Mouse (Mus musculus) heart, embryonic 15.5 days (tissue): ENCODE measurements at regions not wholly inside any gene's neighbourhood (a gene's known extent, or its start where the extent isn't known, plus 50 kb on each side); places are given as distances from the start of the nearest gene placed in this dataset.

Experiments
- ATAC-seq: fragments of 200-750 bp; cut with Nextera tagmentation; replicated peaks from 2 replicates; pipeline ENCODE4 v1.8.0; 2017; ENCODE audit warnings: low read depth, moderate TSS enrichment; ENCODE audit not compliant: insufficient number of reproducible peaks, insufficient read depth, low FRiP score
- H3K27ac ChIP-seq: fragments of 300-500 bp; sonication (generic); 2 replicates; pipeline ENCODE4 v1.5.1; 2015; ENCODE audit warnings: mild to moderate bottlenecking, inconsistent platforms
- H3K27me3 ChIP-seq: fragments of 300-500 bp; sonication (generic); 2 replicates; pipeline ENCODE4 v1.6.1; 2015; ENCODE audit warnings: inconsistent platforms
- H3K36me3 ChIP-seq: fragments of 300-500 bp; sonication (generic); 2 replicates; pipeline ENCODE4 v1.6.1; 2015; ENCODE audit warnings: mild to moderate bottlenecking, inconsistent platforms
- H3K4me1 ChIP-seq: fragments of 300-500 bp; sonication (generic); replicated peaks from 2 replicates; pipeline ENCODE4 v1.6.1; 2015; ENCODE audit warnings: inconsistent platforms
- H3K4me2 ChIP-seq: fragments of 300-500 bp; sonication (generic); 2 replicates; pipeline ENCODE4 v1.6.1; 2015; ENCODE audit warnings: inconsistent platforms, mild to moderate bottlenecking, moderate library complexity
- H3K4me3 ChIP-seq: fragments of 300-500 bp; sonication (generic); 2 replicates; pipeline ENCODE4 v1.5.1; 2015; ENCODE audit warnings: mild to moderate bottlenecking, inconsistent platforms
- H3K9ac ChIP-seq: fragments of 300-500 bp; sonication (generic); 2 replicates; pipeline ENCODE4 v1.6.1; 2015; ENCODE audit warnings: mild to moderate bottlenecking, inconsistent platforms
- H3K9me3 ChIP-seq: fragments of 300-500 bp; sonication (generic); replicated peaks from 2 replicates; pipeline ENCODE4 v1.6.1; 2016; ENCODE audit warnings: inconsistent platforms
- WGBS: fragments of 180-500 bp; shearing (Covaris S2); methylation state at CpG from one replicate; pipeline ENCODE4 v1.1.7; 2015; ENCODE audit warnings: mixed read lengths; 5-methylcytosine and 5-hydroxymethylcytosine counted together

GRCm38 (mm10) chr15:67031866-67032526 is 531.3 kb upstream of the Lrrc6 start:
- Histone ChIP-seq H3K27me3 (no peaks in the 10 kb centered on the region), H3K4me3 (no peak overlapping the region), H3K27ac (no peak overlapping the region), H3K9ac (no peak overlapping the region), H3K9me3 (no peaks in the 10 kb centered on the region), H3K4me1 (peaks cover 13% of the 10 kb centered on the region), H3K36me3 (no peaks in the 10 kb centered on the region), H3K4me2 (no peak overlapping the region)
- no peak for ATAC-seq
- WGBS, result 88% methylated on average over 11 of the region's 11 CpGs

GRCm38 (mm10) chr15:67030975-67031374 is 530.3 kb upstream of the Lrrc6 start:
- ATAC-seq, result no peak
- Histone ChIP-seq H3K9me3 (no peaks in the 10 kb centered on the region), H3K4me1 (peaks cover 2% of the 10 kb centered on the region), H3K9ac (no peak overlapping the region), H3K36me3 (no peaks in the 10 kb centered on the region), H3K4me3 (no peak overlapping the region), H3K4me2 (no peak overlapping the region), H3K27me3 (no peaks in the 10 kb centered on the region), H3K27ac (no peak overlapping the region)
- WGBS, result 83% methylated on average over 1 of the region's 1 CpGs

GRCm38 (mm10) chr15:67028161-67028560 is 527.5 kb upstream of the Lrrc6 start:
- Histone ChIP-seq H3K4me2 (no peak overlapping the region), H3K4me1 (no peaks in the 10 kb centered on the region), H3K4me3 (no peak overlapping the region), H3K9me3 (no peaks in the 10 kb centered on the region), H3K9ac (no peak overlapping the region), H3K27me3 (no peaks in the 10 kb centered on the region), H3K36me3 (no peaks in the 10 kb centered on the region), H3K27ac (no peak overlapping the region)
- 59% methylated on average over 1 of the region's 1 CpGs for WGBS
- ATAC-seq, result no peak

GRCm38 (mm10) chr15:67027751-67028150 is 527.0 kb upstream of the Lrrc6 start:
- Histone ChIP-seq H3K4me2 (no peak overlapping the region), H3K9ac (no peak overlapping the region), H3K4me1 (no peaks in the 10 kb centered on the region), H3K9me3 (no peaks in the 10 kb centered on the region), H3K4me3 (no peak overlapping the region), H3K27me3 (no peaks in the 10 kb centered on the region), H3K27ac (no peak overlapping the region), H3K36me3 (no peaks in the 10 kb centered on the region)
- ATAC-seq, result no peak
- WGBS, result 64% methylated on average over 2 of the region's 2 CpGs

- ATAC-seq, result no peak
- H3K9me3 ChIP-seq, result no peaks in the 10 kb centered on the region
- H3K4me1 ChIP-seq, result no peaks in the 10 kb centered on the region
- WGBS, result 83% methylated on average over 4 of the region's 4 CpGs
- H3K9ac ChIP-seq, result no peak overlapping the region
- no peak overlapping the region for H3K4me3 ChIP-seq
- H3K27me3 ChIP-seq, result no peaks in the 10 kb centered on the region
- no peaks in the 10 kb centered on the region for H3K36me3 ChIP-seq
- H3K4me2 ChIP-seq, result no peak overlapping the region
- H3K27ac ChIP-seq, result no peak overlapping the region
These were observed 525.0 kb upstream of the Lrrc6 start for GRCm38 (mm10) chr15:67025746-67026145.

GRCm38 (mm10) chr15:67024386-67024785 is 523.7 kb upstream of the Lrrc6 start:
- H3K4me3 ChIP-seq, result no peak overlapping the region
- H3K4me2 ChIP-seq, result no peak overlapping the region
- 74% methylated on average over 2 of the region's 2 CpGs for WGBS
- no peak overlapping the region for H3K27ac ChIP-seq
- ATAC-seq, result no peak
- H3K9ac ChIP-seq, result no peak overlapping the region
- peaks cover 6% of the 10 kb centered on the region for H3K4me1 ChIP-seq
- H3K27me3 ChIP-seq, result no peaks in the 10 kb centered on the region
- H3K36me3 ChIP-seq, result no peaks in the 10 kb centered on the region
- H3K9me3 ChIP-seq, result no peaks in the 10 kb centered on the region

- no peak overlapping the region for H3K4me3 ChIP-seq
- H3K4me1 ChIP-seq, result peaks cover 14% of the 10 kb centered on the region
- H3K9ac ChIP-seq, result no peak overlapping the region
- ATAC-seq, result no peak
- H3K9me3 ChIP-seq, result no peaks in the 10 kb centered on the region
- no peaks in the 10 kb centered on the region for H3K27me3 ChIP-seq
- H3K36me3 ChIP-seq, result no peaks in the 10 kb centered on the region
- WGBS, result 68% methylated on average over 1 of the region's 1 CpGs
- no peak overlapping the region for H3K27ac ChIP-seq
- no peak overlapping the region for H3K4me2 ChIP-seq
These were observed 522.4 kb upstream of the Lrrc6 start for GRCm38 (mm10) chr15:67023081-67023480.

GRCm38 (mm10) chr15:67021391-67021790 is 520.7 kb upstream of the Lrrc6 start:
- Histone ChIP-seq H3K4me3 (no peak overlapping the region), H3K27ac (no peak overlapping the region), H3K4me2 (no peak overlapping the region), H3K36me3 (no peaks in the 10 kb centered on the region), H3K27me3 (no peaks in the 10 kb centered on the region), H3K9me3 (no peaks in the 10 kb centered on the region), H3K9ac (no peak overlapping the region), H3K4me1 (peaks cover 19% of the 10 kb centered on the region)
- no peak for ATAC-seq
- 78% methylated on average over 5 of the region's 5 CpGs for WGBS

- Histone ChIP-seq H3K4me1 (peaks cover 20% of the 10 kb centered on the region), H3K4me3 (no peak overlapping the region), H3K9ac (no peak overlapping the region), H3K9me3 (no peaks in the 10 kb centered on the region), H3K4me2 (no peak overlapping the region), H3K36me3 (no peaks in the 10 kb centered on the region), H3K27ac (peak overlapping the region; percentile 74), H3K27me3 (no peaks in the 10 kb centered on the region)
- WGBS, result 81% methylated on average over 1 of the region's 1 CpGs
- ATAC-seq, result no peak
These were observed 519.2 kb upstream of the Lrrc6 start for GRCm38 (mm10) chr15:67019891-67020290.

GRCm38 (mm10) chr15:67019194-67019661 is 518.5 kb upstream of the Lrrc6 start:
- WGBS, result 22% methylated on average over 6 of the region's 6 CpGs
- H3K4me1 ChIP-seq, result peaks cover 25% of the 10 kb centered on the region
- H3K4me3 ChIP-seq, result no peak overlapping the region
- H3K9ac ChIP-seq, result no peak overlapping the region
- H3K27ac ChIP-seq, result peak overlapping the region; percentile 74
- no peaks in the 10 kb centered on the region for H3K36me3 ChIP-seq
- no peaks in the 10 kb centered on the region for H3K9me3 ChIP-seq
- peak; percentile 66 for ATAC-seq
- no peak overlapping the region for H3K4me2 ChIP-seq
- no peaks in the 10 kb centered on the region for H3K27me3 ChIP-seq
